Mouse (Mus musculus) small intestine, adult 2 months (tissue): ENCODE results near the gene Wdhd1. TPM values are rescaled to one million over a fixed set of nuclear protein-coding genes. Genes with fewer than 3 reads are reported as not detected.

Source experiments
- H3K27ac ChIP-seq: fragments of 200-500 bp; 2 replicates; pipeline ENCODE4 v1.5.1; 2012; ENCODE audit warnings: low read depth, low read length, control low read depth, inconsistent platforms; ENCODE audit not compliant: insufficient read depth
- H3K27me3 ChIP-seq: fragments of 200-500 bp; 2 replicates; pipeline ENCODE4 v1.6.1; 2012; ENCODE audit warnings: mild to moderate bottlenecking, moderate library complexity, low read length, inconsistent platforms; ENCODE audit not compliant: control insufficient read depth, insufficient read depth
- H3K36me3 ChIP-seq: fragments of 200-500 bp; 2 replicates; pipeline ENCODE4 v1.6.1; 2012; ENCODE audit warnings: mild to moderate bottlenecking, low read length, control low read depth, inconsistent platforms; ENCODE audit not compliant: control insufficient read depth, insufficient read depth
- H3K4me1 ChIP-seq: fragments of 200-500 bp; 2 replicates; pipeline ENCODE4 v1.6.1; 2012; ENCODE audit warnings: low read length, inconsistent platforms, mixed read lengths; ENCODE audit not compliant: control insufficient read depth, insufficient read depth, insufficient read length
- H3K4me3 ChIP-seq: fragments of 200-500 bp; 2 replicates; pipeline ENCODE4 v1.5.1; 2012; ENCODE audit warnings: low read depth, mild to moderate bottlenecking, control low read depth, inconsistent platforms, low read length, moderate library complexity
- CTCF ChIP-seq: fragments of 200-500 bp; IDR thresholded peaks from 2 replicates; pipeline ENCODE4 v1.5.1; 2012; ENCODE audit warnings: low read depth, mild to moderate bottlenecking, control low read depth, inconsistent platforms, low read length, moderate library complexity, mixed read lengths; ENCODE audit not compliant: insufficient replicate concordance, insufficient read length; ENCODE audit errors: extremely low read depth
- POLR2A ChIP-seq: fragments of 200-500 bp; IDR thresholded peaks from 2 replicates; pipeline ENCODE4 v1.6.1; 2012; ENCODE audit warnings: low read depth, mild to moderate bottlenecking, control low read depth, inconsistent platforms, low read length, moderate library complexity
- WGBS: fragments of 180-500 bp; shearing (Covaris S2); methylation state at CpG from one replicate; pipeline ENCODE4 v1.1.7; 2018; 5-methylcytosine and 5-hydroxymethylcytosine counted together
- polyA plus RNA-seq: library from polyadenylated mRNA; depleted of rRNA; stranded (reverse); fragments of >200 nt; gene quantifications from 2 replicates; pipeline ENCODE4 v1.2.3, GENCODE M21; 2012; rRNA removed

Wdhd1 gene
- polyA plus RNA-seq, 1 experiment: 1.3 TPM

GRCm38 (mm10) chr14:47193506-47193905 is 83.2 kb downstream of the Wdhd1 start:
- Histone ChIP-seq H3K4me3 (no peak overlapping the region), H3K4me1 (peaks cover 3% of the 10 kb centered on the region; the same call in 1 of the 2 replicates), H3K27me3 (no peaks in the 10 kb centered on the region), H3K27ac (no peak overlapping the region), H3K36me3 (no peaks in the 10 kb centered on the region)
- no peak for TF ChIP-seq CTCF
- TF ChIP-seq POLR2A: no peak
- WGBS: 83% methylated on average over 6 of the region's 6 CpGs

- no peak overlapping the region for H3K4me3 ChIP-seq
- no peaks in the 10 kb centered on the region for H3K27me3 ChIP-seq
- peaks cover 3% of the 10 kb centered on the region; the same call in 1 of the 2 replicates for H3K4me1 ChIP-seq
- 24% methylated on average over 5 of the region's 5 CpGs for WGBS
- H3K36me3 ChIP-seq: no peaks in the 10 kb centered on the region
- no peak overlapping the region for H3K27ac ChIP-seq
- no peak for TF ChIP-seq CTCF
- TF ChIP-seq POLR2A: no peak
Measured at GRCm38 (mm10) chr14:47191861-47192260, 84.8 kb downstream of the Wdhd1 start.

Other genes starting within 250 kb of the Wdhd1 start
- gene Gch1, start 87.4 kb downstream of the Wdhd1 start, polyA plus RNA-seq: 27.1 and 35.7 TPM in 2 replicates
- gene Socs4, start 74 bp upstream of the Wdhd1 start, polyA plus RNA-seq: 1.1 and 2.7 TPM in 2 replicates
- 27.2 and 94.6 TPM in 2 replicates for gene Mapk1ip1l, start 21.4 kb upstream of the Wdhd1 start, polyA plus RNA-seq
- gene Lgals3, start 90.9 kb upstream of the Wdhd1 start, polyA plus RNA-seq: 379 and 1,527 TPM in 2 replicates
- 0.42 and 2.5 TPM in 2 replicates for gene Dlgap5, start 141.6 kb upstream of the Wdhd1 start, polyA plus RNA-seq
- 11.7 and 33.1 TPM in 2 replicates for gene Fbxo34, start 173.6 kb upstream of the Wdhd1 start, polyA plus RNA-seq